Mouse (Mus musculus): Measurements from ENCODE around the gene Znrd1as.
A peak's percentile ranks its signal among the peaks of the same experiment; 100 is the strongest.

Gene Znrd1as

GRCm38 (mm10) chr17:36997033-36997735, 38.8 kb downstream of the Znrd1as start:
- peak; percentile 64 for DNase-seq

- DNase-seq, result no peak
Measured at GRCm38 (mm10) chr17:36998477-36998876, 40.1 kb downstream of the Znrd1as start.

- DNase-seq, result no peak
Measured at GRCm38 (mm10) chr17:37000863-37001262, 42.5 kb downstream of the Znrd1as start, which contains the start of gene Zfp57. Gene Zfp57, plus strand, starts transcription at chr17:37001163.

- DNase-seq, result peak; percentile 22
Measured at GRCm38 (mm10) chr17:37002364-37003330, 44.3 kb downstream of the Znrd1as start.

- no peak for DNase-seq
Measured at GRCm38 (mm10) chr17:37003366-37003765, 45.0 kb downstream of the Znrd1as start.

GRCm38 (mm10) chr17:37008161-37008560, 49.8 kb downstream of the Znrd1as start:
- no peak for DNase-seq

GRCm38 (mm10) chr17:37009460-37010042, 51.2 kb downstream of the Znrd1as start:
- DNase-seq, result no peak

GRCm38 (mm10) chr17:37011719-37012118, 53.3 kb downstream of the Znrd1as start:
- no peak for DNase-seq

- DNase-seq, result no peak
Measured at GRCm38 (mm10) chr17:37012141-37012540, 53.7 kb downstream of the Znrd1as start.
